ENCODE assay signal across 19 mouse cellular contexts in genomic region chr16:97512347-97512751, GRCm38 (mm10). TPM values are rescaled to one million over a fixed set of nuclear protein-coding genes. Genes with fewer than 3 reads are reported as not detected.
DNase-seq lines count a peak whose midpoint lies in the region; ATAC-seq and TF ChIP-seq lines count a peak whose summit lies in the region.
"Had no signal": no experiment of that assay in that cellular context is flagged by ENCODE, and none has a peak within 500 bp of the region (broad histone marks: within the 10 kb centered on the region; RNA-seq: fewer than 3 reads in every experiment).

No protein-coding gene starts in this region.

- H3K9me3 ChIP-seq in heart, embryonic 15.5 days (replicated peaks): no peaks in the 10 kb centered on the region
- H3K9me3 ChIP-seq in E14TG2a.4 (ENCODE audit: low read length): no peaks in the 10 kb centered on the region
- no peaks in the 10 kb centered on the region for H3K9me3 ChIP-seq in intestine, embryonic 14.5 days (ENCODE audit: control insufficient read depth, low read length)
- H3K9me3 ChIP-seq: embryonic facial prominence, embryonic 10.5 days; hindbrain, embryonic 10.5 days; limb, embryonic 13.5 days; neural tube, embryonic 15.5 days had no signal

- H3K4me1 ChIP-seq in heart, embryonic 15.5 days (replicated peaks): 0 out of 2 replicates have a peak, but pooled peaks cover 4% of the 10 kb centered on the region
- peaks cover 7% of the 10 kb centered on the region; the same call in 1 of the 2 replicates for H3K4me1 ChIP-seq in E14TG2a.4 (replicated peaks; ENCODE audit: low read depth, low read length)
- no peaks in the 10 kb centered on the region; the same call in 1 of the 2 replicates for H3K4me1 ChIP-seq in intestine, embryonic 14.5 days (replicated peaks; ENCODE audit: control insufficient read depth, insufficient read depth, low read length)
- H3K4me1 ChIP-seq in small intestine, adult 2 months (ENCODE audit: control insufficient read depth, insufficient read depth, insufficient read length, low read length): peaks cover 40% of the 10 kb centered on the region
- H3K4me1 ChIP-seq: embryonic facial prominence, embryonic 10.5 days; hindbrain, embryonic 10.5 days; limb, embryonic 13.5 days had no signal

- TF ChIP-seq CTCF in E14TG2a.4 (conservative IDR thresholded peaks at IDR 0.05; ENCODE audit: low read length): peak; percentile 44
- TF ChIP-seq CTCF in small intestine, adult 2 months (IDR thresholded peaks at IDR 0.05; ENCODE audit: extremely low read depth, insufficient read length, insufficient replicate concordance, low read depth, low read length): peak; percentile 13; the same call in 1 of the 2 replicates

- ATAC-seq in heart, embryonic 15.5 days (replicated peaks; ENCODE audit: insufficient number of reproducible peaks, insufficient read depth, low FRiP score, low read depth): peak; percentile 26; the same call in 1 of the 2 replicates
- 0 out of 2 replicates have a peak, but pooled peaks have one; percentile 43 for ATAC-seq in intestine, embryonic 14.5 days (replicated peaks; ENCODE audit: low FRiP score, low TSS enrichment, low read depth)
- ATAC-seq: Patski had no signal

- H3K27ac ChIP-seq in heart, embryonic 15.5 days: no peak overlapping the region
- no peak overlapping the region for H3K27ac ChIP-seq in intestine, embryonic 14.5 days (ENCODE audit: low read depth)
- peak overlapping the region; percentile 86; the same call in 1 of the 2 replicates for H3K27ac ChIP-seq in small intestine, adult 2 months (ENCODE audit: insufficient read depth, low read depth, low read length)
- H3K27ac ChIP-seq: embryonic facial prominence, embryonic 10.5 days; heart, adult 2 months; hindbrain, embryonic 10.5 days; limb, embryonic 13.5 days; neural tube, embryonic 15.5 days had no signal

- H3K9ac ChIP-seq in heart, embryonic 15.5 days: no peak overlapping the region
- H3K9ac ChIP-seq in intestine, embryonic 14.5 days (ENCODE audit: low read length): no peak overlapping the region
- H3K9ac ChIP-seq: limb, embryonic 13.5 days; neural tube, embryonic 15.5 days had no signal

- no peaks in the 10 kb centered on the region for H3K27me3 ChIP-seq in heart, embryonic 15.5 days
- peaks cover 23% of the 10 kb centered on the region for H3K27me3 ChIP-seq in E14TG2a.4 (ENCODE audit: insufficient read depth, low read length)
- no peaks in the 10 kb centered on the region for H3K27me3 ChIP-seq in intestine, embryonic 14.5 days (replicated peaks; ENCODE audit: control insufficient read depth, insufficient read depth, low read length)
- H3K27me3 ChIP-seq in small intestine, adult 2 months (ENCODE audit: control insufficient read depth, insufficient read depth, low read length): no peaks in the 10 kb centered on the region
- H3K27me3 ChIP-seq: limb, embryonic 13.5 days; neural tube, embryonic 15.5 days had no signal

- intact Hi-C loops in left cerebral cortex, postnatal 14 days (cut with DNase I): no loop called here

- DNase-seq in heart, adult 8-10 months (ENCODE audit: low spot score): no peak
- no peak for DNase-seq in intestine, embryonic 14.5 days (ENCODE audit: low spot score)
- DNase-seq in layer of hippocampus, adult 8-10 months (ENCODE audit: low spot score in 2 of 2): no peak
- DNase-seq in left cerebral cortex, postnatal 14 days (ENCODE audit: low spot score in 2 of 2): no peak
- no peak for DNase-seq in kidney, adult 11 months
- DNase-seq: adrenal gland, adult 2 months; cerebellum, adult 9-10 months; heart, adult 2 months; layer of hippocampus, adult 9-11 months; lung, postnatal 36 days had no signal

- no peaks in the 10 kb centered on the region for H3K36me3 ChIP-seq in heart, embryonic 15.5 days
- no peaks in the 10 kb centered on the region for H3K36me3 ChIP-seq in E14TG2a.4 (ENCODE audit: insufficient read depth, low read length)
- H3K36me3 ChIP-seq in intestine, embryonic 14.5 days (ENCODE audit: control insufficient read depth, insufficient read depth, low read length): no peaks in the 10 kb centered on the region
- H3K36me3 ChIP-seq in small intestine, adult 2 months (ENCODE audit: control insufficient read depth, insufficient read depth, low read length): no peaks in the 10 kb centered on the region
- H3K36me3 ChIP-seq: embryonic facial prominence, embryonic 10.5 days; hindbrain, embryonic 10.5 days; limb, embryonic 13.5 days; neural tube, embryonic 15.5 days had no signal

- WGBS in heart, embryonic 15.5 days: 87% methylated on average over 12 of the region's 12 CpGs
- WGBS in intestine, embryonic 14.5 days: 90% methylated on average over 12 of the region's 12 CpGs
- WGBS in small intestine, adult 2 months: 94% methylated on average over 12 of the region's 12 CpGs

- TF ChIP-seq POLR2A in small intestine, adult 2 months (IDR thresholded peaks at IDR 0.05; ENCODE audit: low read depth, low read length): no peak

- H3K4me2 ChIP-seq in heart, embryonic 15.5 days: no peak overlapping the region
- H3K4me2 ChIP-seq in intestine, embryonic 14.5 days (ENCODE audit: low read length): no peak overlapping the region
- H3K4me2 ChIP-seq: limb, embryonic 13.5 days; neural tube, embryonic 15.5 days had no signal

- no peak overlapping the region for H3K4me3 ChIP-seq in heart, embryonic 15.5 days
- peak overlapping the region; percentile 13; the same call in 1 of the 2 replicates for H3K4me3 ChIP-seq in E14TG2a.4 (replicated peaks; ENCODE audit: low read length)
- H3K4me3 ChIP-seq in intestine, embryonic 14.5 days (ENCODE audit: low read depth, low read length): no peak overlapping the region
- H3K4me3 ChIP-seq in small intestine, adult 2 months (ENCODE audit: low read depth, low read length): no peak overlapping the region
- H3K4me3 ChIP-seq: embryonic facial prominence, embryonic 10.5 days; heart, adult 2 months; hindbrain, embryonic 10.5 days; limb, embryonic 13.5 days; neural tube, embryonic 15.5 days had no signal

RNA-seq across cellular contexts. Expression of gene Fam3b, which starts 2.3 kb away (rescaled TPM):
- not detected in 2 replicates for polyA plus RNA-seq in heart, embryonic 15.5 days (2015; fragmentation: Nextera tagmentation; extraction: Ambion mirVana)
- not detected for total RNA-seq in heart, adult 8-10 months (2022)
- polyA plus RNA-seq in intestine, embryonic 14.5 days (2014; fragmentation: Nextera tagmentation; extraction: Ambion mirVana): 0.26 TPM in 1 of 2 replicates, not detected in the other
- 64.5 and 78.2 TPM in 2 replicates for polyA plus RNA-seq in small intestine, adult 2 months (2012; rRNA removed)
- total RNA-seq in layer of hippocampus, adult 8-10 months (2022): not detected
- total RNA-seq in left cerebral cortex, postnatal 14 days (2021): not detected
- total RNA-seq: adrenal gland, adult 2 months; heart, adult 2 months had no signal
- polyA plus RNA-seq: adrenal gland, adult 2 months; embryonic facial prominence, embryonic 10.5 days; heart, adult 2 months; hindbrain, embryonic 10.5 days; kidney, embryonic 16.5 days; limb, embryonic 13.5 days; neural tube, embryonic 15.5 days; Patski had no signal

RNA-seq across cellular contexts. Expression of gene Mx1, which starts 49.6 kb away (rescaled TPM):
- 0.62 TPM in 1 of 2 replicates, not detected in the other for polyA plus RNA-seq in heart, embryonic 15.5 days (2015; fragmentation: Nextera tagmentation; extraction: Ambion mirVana)
- 1 to 10 TPM; 1.2 to 2.2 (median 1.9) TPM for total RNA-seq in heart, adult 8-10 months (2022)
- polyA plus RNA-seq in intestine, embryonic 14.5 days (2014; fragmentation: Nextera tagmentation; extraction: Ambion mirVana): 0.24 and 0.31 TPM in 2 replicates
- 1.0 and 1.2 TPM in 2 replicates for polyA plus RNA-seq in small intestine, adult 2 months (2012; rRNA removed)
- 1 to 10 TPM in 2 of 4 experiments, under 1 TPM in 2; 0.72 to 7.6 (median 4.2) TPM for total RNA-seq in layer of hippocampus, adult 8-10 months (2022)
- 1 to 10 TPM; 2.0 to 2.9 TPM for total RNA-seq in left cerebral cortex, postnatal 14 days (2021)
- polyA plus RNA-seq: embryonic facial prominence, embryonic 10.5 days; hindbrain, embryonic 10.5 days; kidney, embryonic 16.5 days had no signal
